Mouse (Mus musculus): ENCODE measurements around the gene Skint2.

Skint2 gene

GRCm38 (mm10) chr4:112556894-112557293 is at the start of gene Skint2:
Skint2 (plus strand) TSS chr4:112557194.
- DNase-seq (ENCODE audit: low read depth) = no peak
